Mouse (Mus musculus): ENCODE measurements around the gene Tal1. TPM values are rescaled to one million over a fixed set of nuclear protein-coding genes. Genes with fewer than 3 reads are reported as not detected.

Tal1 gene
- polyA plus RNA-seq, 1 experiment from 2014 or later = 0.27 TPM

DNA sequence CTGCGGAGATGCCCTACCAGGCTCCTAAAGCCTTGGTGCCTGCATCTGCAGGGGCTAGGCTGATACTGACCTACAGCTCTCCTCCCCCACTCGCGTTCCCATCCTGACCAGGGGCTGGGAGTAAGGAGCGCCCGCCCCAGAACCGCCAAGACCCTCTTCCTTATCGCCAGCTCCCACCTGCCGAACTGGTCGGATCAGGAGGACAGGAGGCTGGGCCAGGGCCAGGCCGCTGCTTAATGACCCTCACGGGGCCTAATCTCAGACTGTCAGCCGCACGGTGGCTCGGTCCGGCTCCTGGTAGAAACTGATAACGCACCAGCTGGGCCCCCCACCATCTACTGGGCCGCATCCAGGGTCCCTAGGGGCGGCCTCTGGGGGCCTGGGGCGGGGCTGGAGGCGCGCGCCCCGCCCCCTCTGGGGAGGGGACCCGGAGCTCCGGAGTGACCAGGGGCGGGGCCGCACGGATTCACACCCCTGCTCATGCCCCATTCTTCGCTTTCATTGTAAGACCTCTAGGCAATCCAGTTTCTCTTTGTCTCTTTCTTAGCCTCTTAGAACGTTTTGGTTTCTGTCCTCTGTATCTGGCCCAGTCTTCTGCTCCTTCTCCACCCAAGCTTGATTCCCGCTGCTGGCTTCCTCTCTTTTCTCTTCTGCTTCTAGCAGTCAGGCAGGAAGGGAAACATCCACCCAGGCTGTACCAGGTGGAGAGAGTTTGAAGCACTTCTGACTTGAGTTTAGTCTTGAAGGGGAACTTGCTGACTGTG, 39.6 kb downstream of the Tal1 start:
- ATAC-seq = peak; percentile 46
- Histone ChIP-seq H3K9ac (ENCODE audit: low read depth, low read length) (peak overlapping the region; percentile 55; the same call in 1 of the 2 replicates), H3K27me3 (replicated peaks; ENCODE audit: control insufficient read depth, insufficient read depth, low read length) (no peaks in the 10 kb centered on the region), H3K4me1 (replicated peaks; ENCODE audit: control insufficient read depth, insufficient read depth, low read length) (peaks cover 4% of the 10 kb centered on the region; the same call in 1 of the 2 replicates), H3K9me3 (ENCODE audit: control insufficient read depth) (no peaks in the 10 kb centered on the region), H3K27ac (ENCODE audit: low read depth, low read length) (peak overlapping the region; percentile 86), H3K36me3 (ENCODE audit: control insufficient read depth, insufficient read depth) (no peaks in the 10 kb centered on the region), H3K4me3 (ENCODE audit: low read depth, low read length) (peak overlapping the region; percentile 40), H3K4me2 (replicated peaks; ENCODE audit: low read depth) (peak overlapping the region; percentile 74)
- under 1% methylated on average over 24 of the region's 31 CpGs for WGBS
- TF ChIP-seq CTCF (IDR thresholded peaks at IDR 0.05; ENCODE audit: low read depth) = no peak

DNA sequence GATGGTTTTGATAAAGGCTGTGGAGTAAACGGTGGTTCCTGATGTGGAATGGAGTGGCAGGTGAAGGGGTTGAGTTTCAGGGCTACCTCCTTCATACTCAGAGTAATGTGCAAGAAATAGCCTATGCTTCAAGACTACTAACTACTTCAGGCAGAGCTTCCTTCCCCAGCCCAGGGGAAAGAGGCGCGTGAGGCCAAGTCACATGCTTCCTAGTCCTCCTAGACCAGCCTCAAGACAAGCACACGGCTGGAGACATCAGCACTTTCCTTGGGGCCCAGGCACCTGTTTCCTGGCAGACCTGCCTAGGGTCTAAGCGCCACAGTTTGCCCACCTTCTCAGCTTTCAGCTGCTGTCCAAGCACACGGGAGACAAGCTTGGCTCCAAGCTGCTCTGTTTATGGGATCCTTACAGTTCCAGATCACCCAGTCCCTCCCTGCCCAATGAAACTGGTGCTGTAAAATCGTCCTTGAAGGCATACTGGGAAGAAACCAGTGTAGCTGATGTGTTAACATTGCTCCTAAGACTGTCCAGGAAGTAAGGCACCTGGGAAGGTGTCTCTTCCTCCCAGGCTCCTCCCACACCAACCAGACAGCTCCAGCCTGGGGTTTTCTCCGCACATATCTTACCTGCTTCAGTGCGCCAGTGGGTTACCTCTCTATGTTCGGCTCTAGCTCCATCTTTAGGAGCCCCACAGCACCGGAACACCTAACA, 40.4 kb downstream of the Tal1 start:
- WGBS = 8% methylated on average over 11 of the region's 11 CpGs
- Histone ChIP-seq H3K4me2 (replicated peaks; ENCODE audit: low read depth) (peak overlapping the region; percentile 74), H3K9me3 (ENCODE audit: control insufficient read depth) (no peaks in the 10 kb centered on the region), H3K27me3 (replicated peaks; ENCODE audit: control insufficient read depth, insufficient read depth, low read length) (no peaks in the 10 kb centered on the region), H3K4me3 (ENCODE audit: low read depth, low read length) (peak overlapping the region; percentile 14), H3K27ac (ENCODE audit: low read depth, low read length) (peak overlapping the region; percentile 86), H3K9ac (ENCODE audit: low read depth, low read length) (peak overlapping the region; percentile 55; the same call in 1 of the 2 replicates), H3K4me1 (replicated peaks; ENCODE audit: control insufficient read depth, insufficient read depth, low read length) (peaks cover 4% of the 10 kb centered on the region; the same call in 1 of the 2 replicates), H3K36me3 (ENCODE audit: control insufficient read depth, insufficient read depth) (no peaks in the 10 kb centered on the region)
- no peak for TF ChIP-seq CTCF (IDR thresholded peaks at IDR 0.05; ENCODE audit: low read depth)
- peak; percentile 86 for ATAC-seq

DNA sequence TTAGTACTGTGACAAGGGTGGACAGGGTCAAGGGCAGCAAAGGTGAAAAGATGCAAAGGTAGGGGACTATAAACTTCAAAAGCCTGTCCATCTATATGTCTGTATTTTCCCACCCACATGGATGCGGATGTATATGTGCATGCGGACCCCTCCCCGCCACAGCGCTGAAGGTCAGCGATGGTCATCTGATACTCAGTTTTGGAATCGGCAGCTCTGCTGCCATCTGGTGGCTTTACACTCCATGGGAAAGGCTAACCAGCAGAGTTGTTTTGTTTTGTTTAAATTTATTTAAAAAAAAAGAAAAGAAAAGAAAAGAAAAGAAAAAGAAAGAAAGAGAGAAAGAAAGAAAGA, 40.9 kb downstream of the Tal1 start:
- peak; percentile 77 for TF ChIP-seq CTCF (IDR thresholded peaks at IDR 0.05; ENCODE audit: low read depth)
- Histone ChIP-seq H3K36me3 (ENCODE audit: control insufficient read depth, insufficient read depth) (no peaks in the 10 kb centered on the region), H3K9ac (ENCODE audit: low read depth, low read length) (0 out of 2 replicates have a peak overlapping the region, but pooled peaks have one; percentile 13), H3K9me3 (ENCODE audit: control insufficient read depth) (no peaks in the 10 kb centered on the region), H3K4me2 (replicated peaks; ENCODE audit: low read depth) (peak overlapping the region; percentile 74), H3K27me3 (replicated peaks; ENCODE audit: control insufficient read depth, insufficient read depth, low read length) (no peaks in the 10 kb centered on the region), H3K4me3 (ENCODE audit: low read depth, low read length) (peak overlapping the region; percentile 14), H3K4me1 (replicated peaks; ENCODE audit: control insufficient read depth, insufficient read depth, low read length) (peaks cover 4% of the 10 kb centered on the region; the same call in 1 of the 2 replicates), H3K27ac (ENCODE audit: low read depth, low read length) (peak overlapping the region; percentile 86)
- WGBS = under 1% methylated on average over 6 of the region's 6 CpGs
- peak; percentile 21; the same call in 1 of the 2 replicates for ATAC-seq

DNA sequence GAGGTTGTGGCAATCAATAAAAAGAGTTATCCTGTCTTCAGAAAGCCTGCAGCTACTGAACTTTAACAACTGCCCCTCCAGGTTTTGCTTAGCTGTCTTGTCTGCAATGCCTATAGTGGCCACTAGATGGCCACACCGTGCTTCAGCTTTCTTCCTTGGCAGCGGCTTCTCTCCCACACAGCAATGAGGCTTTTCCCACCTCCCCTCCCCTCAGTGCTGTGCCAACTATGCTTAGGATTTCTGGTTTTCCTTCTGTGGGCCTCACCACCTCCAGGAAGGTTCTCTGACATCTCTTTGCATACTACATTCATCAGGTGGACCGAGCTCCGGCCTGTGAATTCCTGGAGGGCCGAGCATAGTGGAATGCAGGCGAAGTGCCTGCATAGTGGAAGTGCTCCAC, 45.5 kb downstream of the Tal1 start:
- H3K9me3 ChIP-seq (ENCODE audit: control insufficient read depth) = no peaks in the 10 kb centered on the region
- H3K9ac ChIP-seq (ENCODE audit: low read depth, low read length) = no peak overlapping the region
- no peak overlapping the region for H3K4me3 ChIP-seq (ENCODE audit: low read depth, low read length)
- H3K27me3 ChIP-seq (replicated peaks; ENCODE audit: control insufficient read depth, insufficient read depth, low read length) = no peaks in the 10 kb centered on the region
- H3K36me3 ChIP-seq (ENCODE audit: control insufficient read depth, insufficient read depth) = no peaks in the 10 kb centered on the region
- no peak overlapping the region for H3K27ac ChIP-seq (ENCODE audit: low read depth, low read length)
- peak overlapping the region; percentile 32 for H3K4me2 ChIP-seq (replicated peaks; ENCODE audit: low read depth)
- 37% methylated on average over 6 of the region's 6 CpGs for WGBS
- peak; percentile 98 for TF ChIP-seq CTCF (IDR thresholded peaks at IDR 0.05; ENCODE audit: low read depth)
- ATAC-seq = no peak
- H3K4me1 ChIP-seq (replicated peaks; ENCODE audit: control insufficient read depth, insufficient read depth, low read length) = 0 out of 2 replicates have a peak, but pooled peaks cover under 1% of the 10 kb centered on the region

DNA sequence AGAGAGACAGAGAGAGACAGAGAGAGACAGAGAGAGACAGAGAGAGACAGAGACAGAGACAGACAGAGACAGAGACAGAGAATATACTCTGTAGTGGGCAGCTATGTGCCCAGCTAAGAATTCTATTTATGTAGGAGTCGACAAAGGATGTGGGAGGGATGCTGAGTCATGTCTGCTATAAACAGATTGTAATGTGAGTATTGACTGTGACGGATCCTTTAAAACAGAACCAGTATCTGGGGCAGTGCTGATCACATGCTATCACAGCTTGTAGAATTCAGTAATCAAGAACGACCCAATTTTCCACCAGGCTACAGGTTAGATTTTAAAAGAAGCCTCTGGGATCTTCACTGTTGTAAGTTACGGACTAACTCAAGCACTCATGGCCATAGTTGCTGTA, 47.3 kb downstream of the Tal1 start:
- TF ChIP-seq CTCF (IDR thresholded peaks at IDR 0.05; ENCODE audit: low read depth) = no peak
- no peaks in the 10 kb centered on the region for H3K36me3 ChIP-seq (ENCODE audit: control insufficient read depth, insufficient read depth)
- H3K27ac ChIP-seq (ENCODE audit: low read depth, low read length) = no peak overlapping the region
- H3K9me3 ChIP-seq (ENCODE audit: control insufficient read depth) = no peaks in the 10 kb centered on the region
- H3K9ac ChIP-seq (ENCODE audit: low read depth, low read length) = no peak overlapping the region
- ATAC-seq = no peak
- no peaks in the 10 kb centered on the region for H3K27me3 ChIP-seq (replicated peaks; ENCODE audit: control insufficient read depth, insufficient read depth, low read length)
- H3K4me1 ChIP-seq (replicated peaks; ENCODE audit: control insufficient read depth, insufficient read depth, low read length) = no peaks in the 10 kb centered on the region
- H3K4me2 ChIP-seq (replicated peaks; ENCODE audit: low read depth) = no peak overlapping the region
- WGBS = 55% methylated on average over 4 of the region's 4 CpGs
- no peak overlapping the region for H3K4me3 ChIP-seq (ENCODE audit: low read depth, low read length)

DNA sequence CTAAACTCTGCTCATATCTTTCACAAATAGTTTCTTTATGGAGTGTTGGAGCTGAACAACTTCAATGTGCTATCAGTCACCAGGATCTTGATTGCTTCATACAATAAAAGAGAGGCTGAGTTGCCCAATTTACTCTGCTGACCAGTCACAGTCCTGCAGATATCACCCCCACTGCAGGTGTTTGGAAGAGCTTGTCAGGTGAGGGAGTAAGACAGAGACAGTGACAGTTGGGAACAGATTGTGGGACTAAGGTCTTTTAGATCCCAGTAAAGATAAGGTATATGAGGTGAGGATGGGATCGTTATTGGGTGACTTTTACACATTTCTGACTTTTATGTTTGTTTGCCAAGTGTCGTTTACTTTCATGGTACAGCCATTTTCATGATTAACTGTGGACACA, 54.9 kb downstream of the Tal1 start:
- no peak for ATAC-seq
- 38% methylated on average over 2 of the region's 2 CpGs for WGBS
- Histone ChIP-seq H3K4me1 (replicated peaks; ENCODE audit: control insufficient read depth, insufficient read depth, low read length) (no peaks in the 10 kb centered on the region), H3K9me3 (ENCODE audit: control insufficient read depth) (no peaks in the 10 kb centered on the region), H3K9ac (ENCODE audit: low read depth, low read length) (no peak overlapping the region), H3K27me3 (replicated peaks; ENCODE audit: control insufficient read depth, insufficient read depth, low read length) (no peaks in the 10 kb centered on the region), H3K4me2 (replicated peaks; ENCODE audit: low read depth) (no peak overlapping the region), H3K36me3 (ENCODE audit: control insufficient read depth, insufficient read depth) (no peaks in the 10 kb centered on the region), H3K4me3 (ENCODE audit: low read depth, low read length) (no peak overlapping the region), H3K27ac (ENCODE audit: low read depth, low read length) (no peak overlapping the region)
- TF ChIP-seq CTCF (IDR thresholded peaks at IDR 0.05; ENCODE audit: low read depth) = no peak

Measured in intestine, postnatal 0 days (tissue).